Mouse (Mus musculus) cerebellum, adult 2 months (tissue): ENCODE measurements around the gene Elf4.

Experiments
- CTCF ChIP-seq: fragments of 200-500 bp; IDR thresholded peaks from 2 replicates; pipeline ENCODE4 v1.5.1; 2011; ENCODE audit warnings: low read depth, mild to moderate bottlenecking, control low read depth, low read length, moderate library complexity, borderline replicate concordance; ENCODE audit not compliant: insufficient read depth
- POLR2A ChIP-seq: fragments of 200-500 bp; IDR thresholded peaks from 2 replicates; pipeline ENCODE4 v1.6.1; 2011; ENCODE audit warnings: low read length, control low read depth, borderline replicate concordance; ENCODE audit not compliant: insufficient read depth

GRCm38 (mm10) chrX:48464436-48464835 lies 1.5 kb upstream of the Elf4 start:
- no peak for TF ChIP-seq CTCF
- TF ChIP-seq POLR2A: no peak
